Mouse (Mus musculus) G1E (cell line): ENCODE data around the gene Tut7. TPM values are rescaled to one million over a fixed set of nuclear protein-coding genes. Genes with fewer than 3 reads are reported as not detected.
"Not testable (repeated sequence)": the region's sequence is repeated elsewhere in the genome, so short reads cannot be mapped to it uniquely, and the experiment has no call there.

Experiments
- ATAC-seq: 2 replicates; pipeline ENCODE4 v1.8.0; 2016; ENCODE audit warnings: mild to moderate bottlenecking; ENCODE audit not compliant: insufficient number of reproducible peaks, poor library complexity, low FRiP score, severe bottlenecking; ENCODE audit errors: extremely low read depth
- DNase-seq: peaks from one replicate; pipeline ENCODE4 v3.0.0; 2012; ENCODE audit warnings: low spot score
- H3K27me3 ChIP-seq: 2 replicates; pipeline ENCODE4 v1.6.1; 2012; ENCODE audit warnings: mild to moderate bottlenecking, low read length, inconsistent platforms; ENCODE audit not compliant: insufficient read depth
- H3K36me3 ChIP-seq: replicated peaks from 2 replicates; pipeline ENCODE3; 2012; ENCODE audit warnings: mild to moderate bottlenecking, inconsistent platforms
- H3K4me1 ChIP-seq: 2 replicates; pipeline ENCODE4 v1.6.1; 2012; ENCODE audit warnings: low read depth, low read length, inconsistent platforms, mixed read lengths; ENCODE audit not compliant: insufficient read depth
- H3K4me3 ChIP-seq: 2 replicates; pipeline ENCODE4 v1.5.1; 2012; ENCODE audit warnings: low read depth, mild to moderate bottlenecking, inconsistent platforms, low read length, moderate library complexity, mixed read lengths
- H3K9me3 ChIP-seq: replicated peaks from 2 replicates; pipeline ENCODE4 v1.6.1; 2012; ENCODE audit warnings: inconsistent platforms
- CTCF ChIP-seq: IDR thresholded peaks from 2 replicates; pipeline ENCODE4 v1.5.1; 2012; ENCODE audit warnings: low read depth, low read length, inconsistent platforms, mixed read lengths
- GATA1 ChIP-seq: IDR thresholded peaks from 2 replicates; pipeline ENCODE4 v1.6.1; 2012; ENCODE audit warnings: borderline replicate concordance, low read length, inconsistent platforms, mixed read lengths
- GATA2 ChIP-seq: IDR thresholded peaks from 2 replicates; pipeline ENCODE4 v1.6.1; 2012; ENCODE audit warnings: low read depth, low read length, inconsistent platforms, borderline replicate concordance
- POLR2AphosphoS5 ChIP-seq: IDR thresholded peaks from 2 replicates; pipeline ENCODE4 v1.6.1; 2012; ENCODE audit warnings: low read depth, low read length, inconsistent platforms; ENCODE audit not compliant: insufficient replicate concordance
- TAL1 ChIP-seq: conservative IDR thresholded peaks from 2 replicates; pipeline ENCODE4 v1.6.1; 2012; ENCODE audit warnings: low read depth, low read length, inconsistent platforms, mixed read lengths
- polyA plus RNA-seq: library from polyadenylated mRNA; stranded (reverse); fragments of >175 nt; gene quantifications from 2 replicates; pipeline ENCODE4 v1.2.3, GENCODE M21; 2012
- total RNA-seq, 2 experiments: library from RNA; stranded (forward) in 1 of 2; stranded (reverse) in 1 of 2; fragments of 200-1000 nt in 1 of 2; fragments of >200 nt in 1 of 2; fragmentation: Nextera tagmentation in 1 of 2; gene quantifications; 2 replicates each; pipeline ENCODE4 v1.2.3; 2014 to 2017

Gene Tut7
- total and polyA plus RNA-seq, 3 experiments, result 66.1 to 232 (median 194) TPM

DNA sequence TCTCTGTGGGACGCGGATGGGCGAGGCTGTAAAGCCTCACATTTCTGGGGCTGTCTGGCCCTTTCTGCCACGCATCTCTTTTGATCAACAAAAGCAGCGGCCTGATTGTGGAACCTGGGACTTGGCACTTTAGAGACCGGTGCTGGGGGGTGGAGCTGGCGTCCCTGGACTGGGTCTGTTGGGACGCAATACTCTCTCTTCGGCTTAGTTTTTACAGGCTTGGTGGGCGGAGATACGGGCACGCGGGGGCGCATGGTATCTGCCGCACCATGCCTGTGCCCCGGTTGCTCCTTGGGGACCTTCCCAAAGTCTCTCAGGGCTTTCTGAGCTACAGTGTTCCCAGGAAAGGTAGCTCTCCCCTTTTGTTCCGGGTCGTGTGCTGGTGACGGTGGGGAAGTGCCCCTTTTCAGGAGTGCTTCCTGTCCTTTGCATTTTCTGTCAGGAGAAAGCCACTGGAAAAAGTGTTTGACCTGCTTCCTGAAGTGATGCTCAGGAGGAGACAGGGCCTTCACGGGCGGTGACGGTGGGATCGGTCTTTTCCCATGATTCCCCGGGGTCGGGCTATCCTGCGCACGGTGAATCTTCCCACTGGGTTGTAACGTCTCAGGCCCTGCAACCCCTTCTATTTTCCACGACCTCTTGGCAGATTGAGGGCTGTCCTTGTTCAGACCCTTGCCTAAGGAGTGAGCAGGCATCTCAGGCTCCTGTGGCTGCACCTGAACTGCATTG is 96.6 kb downstream of the Tut7 start:
- Histone ChIP-seq H3K4me3 (no peak overlapping the region), H3K9me3 (no peaks in the 10 kb centered on the region), H3K4me1 (peaks cover 36% of the 10 kb centered on the region), H3K27me3 (peaks cover 16% of the 10 kb centered on the region; the same call in 1 of the 2 replicates), H3K36me3 (no peaks in the 10 kb centered on the region)
- ATAC-seq, result no peak
- no peak for TF ChIP-seq GATA2
- TF ChIP-seq TAL1, result no peak
- no peak for TF ChIP-seq POLR2AphosphoS5
- no peak for TF ChIP-seq CTCF
- TF ChIP-seq GATA1, result no peak
- DNase-seq, result no peak

DNA sequence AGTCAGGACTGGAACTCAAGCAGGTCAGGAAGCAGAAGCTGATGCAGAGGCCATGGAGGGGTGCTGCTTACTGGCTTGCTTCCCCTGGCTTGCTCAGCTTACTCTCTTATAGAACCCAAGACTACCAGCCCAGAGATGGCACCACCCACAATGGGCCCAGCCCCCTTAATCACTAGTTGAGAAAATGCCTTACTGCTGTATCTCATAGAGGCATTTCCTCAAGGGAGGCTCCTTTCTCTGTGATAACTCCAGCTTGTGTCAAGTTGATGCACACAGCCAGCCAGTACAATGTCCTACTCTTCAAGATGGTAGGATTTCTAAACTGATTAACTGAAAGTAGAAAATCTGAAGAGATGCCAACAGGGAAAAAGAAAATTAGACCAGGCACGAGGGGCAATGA is 100.9 kb downstream of the Tut7 start:
- not testable (repeated sequence) for DNase-seq, H3K9me3 ChIP-seq, H3K4me3 ChIP-seq, ATAC-seq, H3K36me3 ChIP-seq
- Histone ChIP-seq H3K4me1 (peaks cover 33% of the 10 kb centered on the region), H3K27me3 (peaks cover 22% of the 10 kb centered on the region; the same call in 1 of the 2 replicates)

Other genes with a start within 250 kb of the Tut7 start
- gene Agtpbp1, start 237.9 kb downstream of the Tut7 start, total RNA-seq (2014; fragmentation: Nextera tagmentation), result 118 and 147 TPM in 2 replicates
- 62.0 and 73.3 TPM in 2 replicates for gene Agtpbp1, start 237.9 kb downstream of the Tut7 start, total RNA-seq (2017)
- 6.0 and 6.1 TPM in 2 replicates for gene Agtpbp1, start 237.9 kb downstream of the Tut7 start, polyA plus RNA-seq
- 63.7 and 71.9 TPM in 2 replicates for gene Naa35, start 237.9 kb downstream of the Tut7 start, total RNA-seq (2014; fragmentation: Nextera tagmentation)
- gene Naa35, start 237.9 kb downstream of the Tut7 start, total RNA-seq (2017), result 29.5 and 31.0 TPM in 2 replicates
- 8.4 and 8.5 TPM in 2 replicates for gene Naa35, start 237.9 kb downstream of the Tut7 start, polyA plus RNA-seq
- 126 and 146 TPM in 2 replicates for gene Golm1, start 147.3 kb downstream of the Tut7 start, total RNA-seq (2014; fragmentation: Nextera tagmentation)
- 134 and 139 TPM in 2 replicates for gene Golm1, start 147.3 kb downstream of the Tut7 start, total RNA-seq (2017)
- 31.5 and 32.8 TPM in 2 replicates for gene Golm1, start 147.3 kb downstream of the Tut7 start, polyA plus RNA-seq
- gene 4921517D22Rik, start 129.0 kb downstream of the Tut7 start, total RNA-seq (2014; fragmentation: Nextera tagmentation), result not detected in 2 replicates
- 0.11 TPM in 1 of 2 replicates, not detected in the other for gene 4921517D22Rik, start 129.0 kb downstream of the Tut7 start, total RNA-seq (2017)
- not detected in 2 replicates for gene 4921517D22Rik, start 129.0 kb downstream of the Tut7 start, polyA plus RNA-seq
- gene Spata31d1a, start 112.8 kb downstream of the Tut7 start, total RNA-seq (2014; fragmentation: Nextera tagmentation), result not detected in 2 replicates
- 0.05 and 0.12 TPM in 2 replicates for gene Spata31d1a, start 112.8 kb downstream of the Tut7 start, total RNA-seq (2017)
- not detected in 2 replicates for gene Spata31d1a, start 112.8 kb downstream of the Tut7 start, polyA plus RNA-seq
- not detected in 2 replicates for gene Spata31d1b, start 110.9 kb downstream of the Tut7 start, total RNA-seq (2014; fragmentation: Nextera tagmentation)
- gene Spata31d1b, start 110.9 kb downstream of the Tut7 start, total RNA-seq (2017), result 0.06 and 0.22 TPM in 2 replicates
- gene Spata31d1b, start 110.9 kb downstream of the Tut7 start, polyA plus RNA-seq, result not detected in 2 replicates
- not detected in 2 replicates for gene Spata31d1d, start 91.4 kb downstream of the Tut7 start, total RNA-seq (2014; fragmentation: Nextera tagmentation)
- 0.05 TPM in 1 of 2 replicates, not detected in the other for gene Spata31d1d, start 91.4 kb downstream of the Tut7 start, total RNA-seq (2017)
- gene Spata31d1d, start 91.4 kb downstream of the Tut7 start, polyA plus RNA-seq, result not detected in 2 replicates
- not detected in 2 replicates for gene 1700014D04Rik, start 76.4 kb downstream of the Tut7 start, total RNA-seq (2014; fragmentation: Nextera tagmentation)
- gene 1700014D04Rik, start 76.4 kb downstream of the Tut7 start, total RNA-seq (2017), result 0.06 and 0.11 TPM in 2 replicates
- gene 1700014D04Rik, start 76.4 kb downstream of the Tut7 start, polyA plus RNA-seq, result not detected in 2 replicates
- gene Isca1, start 53.3 kb downstream of the Tut7 start, total RNA-seq (2014; fragmentation: Nextera tagmentation), result 242 and 309 TPM in 2 replicates
- 75.9 and 85.8 TPM in 2 replicates for gene Isca1, start 53.3 kb downstream of the Tut7 start, total RNA-seq (2017)
- gene Isca1, start 53.3 kb downstream of the Tut7 start, polyA plus RNA-seq, result 57.0 and 69.2 TPM in 2 replicates
- gene Gm49354, start 40.9 kb downstream of the Tut7 start, total RNA-seq (2014; fragmentation: Nextera tagmentation), result not detected in 2 replicates
- 16.9 TPM in 1 of 2 replicates, not detected in the other for gene Gm49354, start 40.9 kb downstream of the Tut7 start, total RNA-seq (2017)
- 32.8 and 52.8 TPM in 2 replicates for gene Gm49354, start 40.9 kb downstream of the Tut7 start, polyA plus RNA-seq